Mouse (Mus musculus) forebrain, embryonic 16.5 days (tissue): ENCODE results near the gene Pdzd2. TPM values are rescaled to one million over a fixed set of nuclear protein-coding genes. Genes with fewer than 3 reads are reported as not detected.

Experiments
- ATAC-seq: fragments of 200-750 bp; cut with Nextera tagmentation; 2 replicates; pipeline ENCODE4 v1.8.0; 2017; ENCODE audit warnings: mild to moderate bottlenecking, moderate library complexity
- H3K27ac ChIP-seq: fragments of 300-500 bp; sonication (generic); 2 replicates; pipeline ENCODE4 v1.5.1; 2014; ENCODE audit warnings: low read length, control low read depth
- H3K27me3 ChIP-seq: fragments of 300-500 bp; sonication (generic); replicated peaks from 2 replicates; pipeline ENCODE4 v1.6.1; 2014; ENCODE audit warnings: low read length; ENCODE audit not compliant: control insufficient read depth, insufficient read depth
- H3K36me3 ChIP-seq: fragments of 300-500 bp; sonication (generic); 2 replicates; pipeline ENCODE4 v1.6.1; 2014; ENCODE audit not compliant: control insufficient read depth, insufficient read depth
- H3K4me1 ChIP-seq: fragments of 300-500 bp; sonication (generic); replicated peaks from 2 replicates; pipeline ENCODE4 v1.6.1; 2014; ENCODE audit warnings: low read length; ENCODE audit not compliant: control insufficient read depth, insufficient read depth
- H3K4me2 ChIP-seq: fragments of 300-500 bp; sonication (generic); 2 replicates; pipeline ENCODE4 v1.6.1; 2014; ENCODE audit warnings: mild to moderate bottlenecking, low read length, control low read depth
- H3K4me3 ChIP-seq: fragments of 300-500 bp; sonication (generic); replicated peaks from 2 replicates; pipeline ENCODE4 v1.5.1; 2014; ENCODE audit warnings: mild to moderate bottlenecking, low read length, control low read depth
- H3K9ac ChIP-seq: fragments of 300-500 bp; sonication (generic); replicated peaks from 2 replicates; pipeline ENCODE4 v1.6.1; 2014; ENCODE audit warnings: low read depth, low read length, control low read depth
- H3K9me3 ChIP-seq: fragments of 300-500 bp; sonication (generic); 2 replicates; pipeline ENCODE4 v1.6.1; 2016; ENCODE audit warnings: low read length; ENCODE audit not compliant: control insufficient read depth
- WGBS: fragments of 180-500 bp; shearing (Covaris S2); extraction: QIAGEN DNeasy Blood & Tissue Kit; methylation state at CpG from one replicate; pipeline ENCODE4 v1.1.7; 2014; 5-methylcytosine and 5-hydroxymethylcytosine counted together
- polyA plus RNA-seq: library from polyadenylated mRNA; unstranded; fragments of >200 nt; fragmentation: Nextera tagmentation; extraction: Ambion mirVana; gene quantifications from 2 replicates; pipeline ENCODE4 v1.2.1, GENCODE M21; 2015

Pdzd2 gene
- polyA plus RNA-seq, 1 experiment from 2014 or later = 8.1 TPM

- H3K9ac ChIP-seq = no peak overlapping the region
- no peaks in the 10 kb centered on the region for H3K9me3 ChIP-seq
- H3K4me3 ChIP-seq = no peak overlapping the region
- no peak overlapping the region for H3K4me2 ChIP-seq
- H3K27me3 ChIP-seq = no peaks in the 10 kb centered on the region
- ATAC-seq = no peak
- H3K36me3 ChIP-seq = no peaks in the 10 kb centered on the region
- WGBS = 78% methylated on average over 20 of the region's 20 CpGs
- peaks cover 9% of the 10 kb centered on the region for H3K4me1 ChIP-seq
- H3K27ac ChIP-seq = no peak overlapping the region
These were observed 124.5 kb downstream of the Pdzd2 start for GRCm38 (mm10) chr15:12614944-12615878.

DNA sequence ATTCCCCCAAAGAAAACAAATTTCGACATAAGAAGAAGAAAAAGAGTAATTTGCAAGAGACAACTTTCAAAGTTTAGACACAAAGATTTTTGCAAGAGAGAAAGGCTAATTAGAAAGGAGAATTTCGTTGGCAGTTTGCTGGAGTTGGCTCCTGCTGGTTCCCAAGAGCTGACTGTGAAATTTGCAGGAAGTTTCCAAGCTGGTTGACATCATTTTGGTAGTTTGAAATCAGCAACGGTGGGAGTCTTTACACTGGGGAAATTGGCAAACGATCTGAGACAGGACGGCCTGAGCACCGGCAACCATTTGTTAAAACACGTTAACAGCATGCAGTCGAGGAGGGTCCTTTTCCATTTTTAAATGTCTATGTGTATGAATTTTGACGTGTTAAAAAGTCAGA lies 125.7 kb downstream of the Pdzd2 start:
- Histone ChIP-seq H3K4me1 (peaks cover 9% of the 10 kb centered on the region), H3K9me3 (no peaks in the 10 kb centered on the region), H3K4me2 (no peak overlapping the region), H3K27me3 (no peaks in the 10 kb centered on the region), H3K36me3 (no peaks in the 10 kb centered on the region), H3K27ac (no peak overlapping the region), H3K9ac (no peak overlapping the region), H3K4me3 (no peak overlapping the region)
- peak; percentile 71 for ATAC-seq
- 31% methylated on average over 9 of the region's 9 CpGs for WGBS

DNA sequence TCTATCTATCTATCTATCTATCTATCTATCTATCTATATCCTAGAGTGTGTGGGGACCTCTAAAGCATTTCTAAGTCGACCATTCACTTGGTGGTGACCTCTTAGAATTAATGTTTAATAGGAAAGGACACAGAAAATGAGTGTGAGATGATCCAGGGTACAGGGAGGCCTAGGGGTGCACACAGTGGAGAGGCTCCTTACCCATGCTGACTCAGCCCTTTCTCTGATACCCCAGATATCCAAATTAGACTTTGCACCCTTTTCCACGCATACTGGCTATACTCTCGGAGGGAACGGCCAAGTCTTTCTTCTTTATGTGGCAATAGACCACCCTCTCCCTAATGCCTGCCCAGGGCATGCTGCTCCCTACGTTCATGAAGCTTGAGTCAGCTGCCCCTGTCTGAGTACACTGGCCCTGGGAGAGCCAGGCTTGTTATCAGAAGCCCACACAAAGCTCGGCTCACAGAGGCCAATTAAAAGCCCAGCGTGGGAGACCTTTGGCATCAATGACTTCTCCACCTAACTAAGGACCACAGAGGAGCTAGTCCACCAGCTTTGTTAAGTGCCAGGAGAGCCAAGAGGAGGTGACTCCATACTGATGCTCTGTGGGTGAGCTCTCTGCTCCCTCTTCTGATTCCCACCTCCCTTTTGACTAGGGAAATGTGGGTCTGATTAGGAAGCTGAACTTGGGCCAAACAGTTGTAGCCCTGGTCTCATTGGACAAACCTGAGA lies 126.6 kb downstream of the Pdzd2 start:
- no peak overlapping the region for H3K27ac ChIP-seq
- H3K4me2 ChIP-seq = no peak overlapping the region
- H3K27me3 ChIP-seq = no peaks in the 10 kb centered on the region
- no peak overlapping the region for H3K4me3 ChIP-seq
- H3K36me3 ChIP-seq = no peaks in the 10 kb centered on the region
- 0 out of 2 replicates have a peak, but pooled peaks have one; percentile 25 for ATAC-seq
- H3K9me3 ChIP-seq = no peaks in the 10 kb centered on the region
- no peak overlapping the region for H3K9ac ChIP-seq
- 53% methylated on average over 7 of the region's 7 CpGs for WGBS
- peaks cover 9% of the 10 kb centered on the region for H3K4me1 ChIP-seq

DNA sequence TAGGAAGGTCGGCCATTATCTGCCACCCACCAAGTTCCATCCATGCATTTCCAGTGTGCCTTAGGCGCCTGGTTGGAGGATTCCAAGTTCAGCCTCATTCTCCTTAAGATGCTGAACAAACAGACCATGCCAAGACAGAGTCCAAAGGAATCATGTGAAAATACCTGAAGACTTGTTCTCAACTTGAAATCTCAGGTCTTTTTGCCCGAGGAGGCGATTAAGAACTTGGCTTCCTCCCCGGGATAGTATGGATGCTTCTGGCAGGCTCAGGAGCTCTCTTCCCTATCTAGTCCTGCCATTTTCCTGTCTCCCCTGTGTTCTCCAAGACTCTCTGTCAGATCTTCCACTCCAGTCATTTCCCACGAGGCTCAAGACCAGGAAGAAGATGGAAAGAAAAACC lies 131.6 kb downstream of the Pdzd2 start:
- Histone ChIP-seq H3K4me3 (no peak overlapping the region), H3K4me1 (peaks cover under 1% of the 10 kb centered on the region), H3K27me3 (no peaks in the 10 kb centered on the region), H3K27ac (no peak overlapping the region), H3K9ac (no peak overlapping the region), H3K36me3 (no peaks in the 10 kb centered on the region), H3K9me3 (no peaks in the 10 kb centered on the region), H3K4me2 (no peak overlapping the region)
- ATAC-seq = no peak
- WGBS = 84% methylated on average over 6 of the region's 6 CpGs

GRCm38 (mm10) chr15:12606306-12606705 lies 133.4 kb downstream of the Pdzd2 start:
- Histone ChIP-seq H3K4me2 (no peak overlapping the region), H3K4me1 (no peaks in the 10 kb centered on the region), H3K9me3 (no peaks in the 10 kb centered on the region), H3K4me3 (no peak overlapping the region), H3K27ac (no peak overlapping the region), H3K9ac (no peak overlapping the region), H3K27me3 (no peaks in the 10 kb centered on the region), H3K36me3 (no peaks in the 10 kb centered on the region)
- 0 out of 2 replicates have a peak, but pooled peaks have one; percentile 12 for ATAC-seq
- 80% methylated on average over 9 of the region's 9 CpGs for WGBS

DNA sequence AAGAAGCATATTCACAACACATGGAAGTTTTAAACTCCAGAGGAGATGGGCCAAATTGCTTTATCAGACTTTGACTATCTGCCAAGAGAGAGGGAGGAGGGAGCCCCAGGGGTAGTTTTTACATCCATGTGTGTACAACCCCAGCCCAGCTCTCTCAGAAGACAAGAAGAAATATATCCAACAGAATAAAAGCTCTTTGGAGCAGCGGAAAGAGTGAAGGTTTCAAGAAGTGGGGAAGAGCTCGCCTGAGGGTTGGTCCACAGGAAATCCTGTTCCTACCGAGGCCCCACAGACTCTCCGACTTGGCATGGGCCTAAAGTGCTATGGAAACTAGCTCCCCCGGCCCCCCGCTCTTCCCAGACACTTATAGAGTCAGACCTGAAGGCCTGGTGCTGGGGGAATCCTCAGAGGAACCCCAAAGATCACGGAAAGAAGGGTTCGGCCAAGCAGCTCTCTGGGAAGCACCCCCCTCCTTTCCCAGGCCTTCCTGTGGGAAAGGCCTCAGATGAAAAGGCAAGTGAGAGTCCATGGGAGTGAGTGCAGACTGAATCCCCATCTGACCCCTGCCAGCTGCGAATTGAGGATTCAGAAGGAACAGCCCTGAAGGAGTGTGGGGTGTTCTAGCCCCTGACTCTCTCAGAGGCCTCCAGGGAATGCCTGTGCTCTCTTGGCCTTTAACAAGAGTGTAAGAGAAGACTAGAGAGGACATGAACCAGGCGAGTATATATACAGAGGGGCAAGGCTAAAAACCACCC lies 134.3 kb downstream of the Pdzd2 start:
- H3K4me1 ChIP-seq = no peaks in the 10 kb centered on the region
- H3K9me3 ChIP-seq = no peaks in the 10 kb centered on the region
- no peak for ATAC-seq
- no peak overlapping the region for H3K4me3 ChIP-seq
- H3K36me3 ChIP-seq = no peaks in the 10 kb centered on the region
- no peak overlapping the region for H3K27ac ChIP-seq
- no peak overlapping the region for H3K4me2 ChIP-seq
- H3K9ac ChIP-seq = no peak overlapping the region
- 81% methylated on average over 10 of the region's 10 CpGs for WGBS
- H3K27me3 ChIP-seq = no peaks in the 10 kb centered on the region

- no peaks in the 10 kb centered on the region for H3K36me3 ChIP-seq
- no peaks in the 10 kb centered on the region for H3K9me3 ChIP-seq
- no peak for ATAC-seq
- no peaks in the 10 kb centered on the region for H3K27me3 ChIP-seq
- WGBS = 92% methylated on average over 4 of the region's 4 CpGs
- H3K27ac ChIP-seq = no peak overlapping the region
- no peak overlapping the region for H3K4me3 ChIP-seq
- no peak overlapping the region for H3K9ac ChIP-seq
- no peak overlapping the region for H3K4me2 ChIP-seq
- H3K4me1 ChIP-seq = no peaks in the 10 kb centered on the region
These were observed 136.1 kb downstream of the Pdzd2 start for GRCm38 (mm10) chr15:12603674-12604073.

DNA sequence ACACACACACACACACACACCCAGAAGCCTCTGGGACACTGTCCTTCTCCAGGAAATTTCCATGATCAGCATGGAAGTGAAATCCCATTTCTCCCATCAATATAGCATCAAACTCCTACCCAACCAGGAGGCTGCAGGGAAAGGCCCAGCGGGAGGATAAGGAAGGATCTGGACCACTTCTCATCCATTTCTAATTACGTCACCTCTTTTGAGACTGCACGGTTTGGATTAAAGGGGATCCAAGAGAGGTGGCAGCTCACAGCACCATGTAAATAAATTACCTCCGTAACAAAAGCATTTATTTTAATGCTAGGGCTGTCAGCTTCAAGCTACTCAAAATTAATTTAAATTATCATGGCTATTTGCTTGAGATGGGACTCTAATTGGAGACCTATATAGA lies 146.6 kb downstream of the Pdzd2 start:
- Histone ChIP-seq H3K36me3 (no peaks in the 10 kb centered on the region), H3K27me3 (no peaks in the 10 kb centered on the region), H3K9me3 (no peaks in the 10 kb centered on the region), H3K4me3 (no peak overlapping the region), H3K4me1 (no peaks in the 10 kb centered on the region), H3K27ac (no peak overlapping the region), H3K9ac (no peak overlapping the region), H3K4me2 (no peak overlapping the region)
- WGBS = 47% methylated on average over 4 of the region's 4 CpGs
- ATAC-seq = no peak

- H3K4me1 ChIP-seq = no peaks in the 10 kb centered on the region
- no peak overlapping the region for H3K27ac ChIP-seq
- WGBS = 45% methylated on average over 3 of the region's 3 CpGs
- ATAC-seq = no peak
- no peak overlapping the region for H3K9ac ChIP-seq
- H3K36me3 ChIP-seq = no peaks in the 10 kb centered on the region
- no peak overlapping the region for H3K4me2 ChIP-seq
- no peaks in the 10 kb centered on the region for H3K27me3 ChIP-seq
- H3K4me3 ChIP-seq = no peak overlapping the region
- H3K9me3 ChIP-seq = no peaks in the 10 kb centered on the region
These were observed 147.1 kb downstream of the Pdzd2 start for GRCm38 (mm10) chr15:12592628-12593027.
